Mouse (Mus musculus) embryonic fibroblast, embryonic 13.5 days (primary cell): ENCODE measurements around the gene Kank2.

Source experiments
- CTCF ChIP-seq: IDR thresholded peaks from 2 replicates; pipeline ENCODE4 v1.5.1; 2011; ENCODE audit warnings: mild to moderate bottlenecking, control low read depth, low read length, moderate library complexity, borderline replicate concordance; ENCODE audit not compliant: insufficient read depth
- POLR2A ChIP-seq: IDR thresholded peaks from 2 replicates; pipeline ENCODE4 v1.6.1; 2011; ENCODE audit warnings: low read depth, mild to moderate bottlenecking, control low read depth, low read length, moderate library complexity

DNA sequence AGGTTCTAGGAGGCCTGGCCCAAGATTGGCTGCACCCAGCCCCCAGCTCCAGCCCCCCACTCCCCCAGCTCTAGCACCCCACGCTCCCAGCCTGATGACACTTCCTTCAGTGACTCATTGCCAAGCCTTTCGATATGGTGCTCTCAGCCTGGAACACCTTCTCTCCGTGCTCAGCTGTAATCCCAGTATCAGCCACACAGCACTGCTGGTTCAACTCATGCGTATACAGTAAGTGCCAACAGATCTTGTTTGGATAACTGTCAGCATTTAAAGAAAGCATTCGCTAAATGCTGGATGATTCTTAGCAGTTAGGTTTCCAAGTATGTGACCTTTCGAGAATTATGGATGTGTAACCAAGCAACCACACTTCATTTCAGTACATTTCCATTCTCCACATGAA lies 44.5 kb upstream of the Kank2 start:
- TF ChIP-seq POLR2A (no peak), CTCF (no peak)
